Mouse (Mus musculus): Measurements from ENCODE around the gene Scn11a. TPM values are rescaled to one million over a fixed set of nuclear protein-coding genes. Genes with fewer than 3 reads are reported as not detected.

Gene Scn11a
- total RNA-seq, 1 experiment from 2014 or later = not detected

DNA sequence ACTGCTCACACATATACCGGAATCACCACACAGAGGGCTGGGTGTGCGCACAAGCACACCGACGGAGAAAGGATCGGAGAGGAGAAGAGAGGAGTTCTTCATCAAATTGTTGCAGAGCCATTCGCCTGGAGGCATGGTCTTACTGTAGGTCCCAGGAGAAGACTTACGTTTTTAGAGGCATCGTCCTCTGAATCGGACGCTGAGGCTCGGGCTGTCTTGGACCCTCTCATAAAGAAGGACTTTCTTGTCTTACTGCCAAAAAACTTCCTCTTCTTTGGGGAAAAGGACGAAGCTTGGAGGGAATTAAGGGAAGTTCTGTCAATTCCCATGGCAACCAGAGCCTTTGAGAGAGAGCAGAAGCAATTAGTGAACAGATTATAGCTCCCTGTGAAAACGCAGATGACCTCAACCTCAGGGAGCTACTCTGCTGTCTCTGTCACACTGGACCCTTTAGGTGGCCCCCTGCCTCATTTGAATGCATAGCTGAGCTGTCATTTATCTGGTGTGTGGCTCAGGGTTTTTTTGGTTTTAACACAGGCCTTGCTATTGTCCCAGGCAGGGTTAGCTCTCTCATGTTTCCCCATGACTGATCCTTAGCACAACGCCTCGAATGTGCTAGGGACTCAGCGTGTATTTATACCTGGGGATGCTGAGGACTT lies 22.0 kb downstream of the Scn11a start:
- no peak for ATAC-seq (replicated peaks; ENCODE audit: insufficient number of reproducible peaks, low FRiP score, low TSS enrichment, poor library complexity, severe bottlenecking)

- no peak for ATAC-seq (replicated peaks; ENCODE audit: insufficient number of reproducible peaks, low FRiP score, low TSS enrichment, poor library complexity, severe bottlenecking)
Observed at GRCm38 (mm10) chr9:119801460-119801859, 23.8 kb downstream of the Scn11a start.

- ATAC-seq (replicated peaks; ENCODE audit: insufficient number of reproducible peaks, low FRiP score, low TSS enrichment, poor library complexity, severe bottlenecking) = no peak
Observed at GRCm38 (mm10) chr9:119796791-119797190, 28.5 kb downstream of the Scn11a start.

GRCm38 (mm10) chr9:119795254-119795912 lies 29.9 kb downstream of the Scn11a start:
- no peak for ATAC-seq (replicated peaks; ENCODE audit: insufficient number of reproducible peaks, low FRiP score, low TSS enrichment, poor library complexity, severe bottlenecking)

DNA sequence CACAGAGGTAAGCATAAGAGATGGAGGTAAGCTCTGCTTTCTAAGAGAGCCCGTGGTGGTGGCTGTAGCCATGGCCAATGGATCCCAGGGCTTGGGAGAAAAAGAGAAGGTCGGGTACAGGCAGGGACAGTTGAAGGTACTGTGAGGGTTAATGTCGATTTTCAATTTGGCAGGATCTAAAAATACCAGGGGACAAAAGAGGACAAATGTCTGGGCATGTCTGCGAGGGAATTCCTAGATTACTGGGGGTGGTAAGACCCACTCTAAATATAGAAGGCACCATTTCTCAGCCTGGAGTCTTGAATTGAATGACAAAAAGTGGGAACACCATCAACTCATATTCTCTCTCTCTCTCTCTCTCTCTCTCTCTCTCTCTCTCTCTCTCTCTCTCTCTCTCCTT lies 30.8 kb downstream of the Scn11a start:
- no peak for ATAC-seq (replicated peaks; ENCODE audit: insufficient number of reproducible peaks, low FRiP score, low TSS enrichment, poor library complexity, severe bottlenecking)

DNA sequence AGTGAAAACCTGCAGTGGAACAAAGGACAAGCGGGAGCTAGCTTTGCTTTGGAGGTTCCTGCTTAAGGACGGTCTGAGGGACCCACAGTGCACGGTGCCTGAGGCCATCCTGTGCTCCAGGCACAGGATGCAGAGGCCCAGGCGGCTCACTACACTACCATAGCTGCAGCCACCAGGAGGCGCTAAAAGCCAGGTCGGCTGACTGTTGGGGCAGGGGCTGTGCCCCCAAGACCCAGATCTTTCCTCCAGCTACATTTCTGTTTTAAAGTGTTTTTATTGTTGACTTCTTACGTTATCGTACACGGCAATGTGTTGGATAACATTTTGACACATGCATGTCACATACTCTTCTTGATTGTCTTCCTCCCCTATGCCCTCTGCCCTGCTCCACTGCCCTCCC lies 32.8 kb downstream of the Scn11a start:
- ATAC-seq (replicated peaks; ENCODE audit: insufficient number of reproducible peaks, low FRiP score, low TSS enrichment, poor library complexity, severe bottlenecking) = no peak

DNA sequence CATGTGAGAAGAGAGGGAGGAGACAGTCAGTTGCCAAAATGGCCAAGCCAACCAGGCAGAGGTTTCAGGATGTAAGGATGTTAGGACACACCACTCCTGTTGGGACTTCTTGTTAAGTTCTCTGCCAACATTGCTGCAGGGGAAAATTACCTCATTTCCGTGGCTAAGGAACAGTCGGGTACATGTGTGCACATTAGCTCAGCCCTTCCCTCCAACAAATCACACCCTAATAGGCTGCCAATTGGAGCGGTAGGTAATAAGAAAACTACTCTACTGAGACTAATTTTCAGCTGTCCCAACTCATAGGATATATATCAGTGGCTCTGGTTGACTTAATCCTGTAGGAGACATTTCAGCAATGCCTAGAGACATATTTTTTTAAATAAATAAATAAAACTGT lies 44.4 kb downstream of the Scn11a start:
- no peak for ATAC-seq (replicated peaks; ENCODE audit: insufficient number of reproducible peaks, low FRiP score, low TSS enrichment, poor library complexity, severe bottlenecking)

- ATAC-seq (replicated peaks; ENCODE audit: insufficient number of reproducible peaks, low FRiP score, low TSS enrichment, poor library complexity, severe bottlenecking) = no peak
Observed at GRCm38 (mm10) chr9:119776661-119777060, 48.6 kb downstream of the Scn11a start.

DNA sequence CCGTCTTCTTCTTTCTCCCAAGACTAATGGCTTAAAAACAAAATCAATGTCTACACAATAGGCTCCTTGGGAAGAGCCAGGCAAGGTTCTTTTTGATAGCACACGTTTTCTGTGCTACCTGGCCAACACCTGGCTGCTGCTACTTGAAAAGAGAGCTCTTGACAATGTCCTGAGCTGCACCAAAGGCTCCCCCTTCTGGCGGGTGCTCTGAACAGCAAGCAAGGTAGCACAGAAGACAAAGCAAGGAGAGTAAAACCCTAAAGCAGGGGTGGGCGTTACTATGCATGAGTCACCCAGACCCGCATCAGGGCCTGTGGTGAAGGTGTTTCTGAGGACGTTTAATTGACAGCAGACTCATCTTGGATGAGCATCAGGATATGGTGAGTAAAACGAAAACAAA lies 56.7 kb downstream of the Scn11a start:
- ATAC-seq (replicated peaks; ENCODE audit: insufficient number of reproducible peaks, low FRiP score, low TSS enrichment, poor library complexity, severe bottlenecking) = no peak

DNA sequence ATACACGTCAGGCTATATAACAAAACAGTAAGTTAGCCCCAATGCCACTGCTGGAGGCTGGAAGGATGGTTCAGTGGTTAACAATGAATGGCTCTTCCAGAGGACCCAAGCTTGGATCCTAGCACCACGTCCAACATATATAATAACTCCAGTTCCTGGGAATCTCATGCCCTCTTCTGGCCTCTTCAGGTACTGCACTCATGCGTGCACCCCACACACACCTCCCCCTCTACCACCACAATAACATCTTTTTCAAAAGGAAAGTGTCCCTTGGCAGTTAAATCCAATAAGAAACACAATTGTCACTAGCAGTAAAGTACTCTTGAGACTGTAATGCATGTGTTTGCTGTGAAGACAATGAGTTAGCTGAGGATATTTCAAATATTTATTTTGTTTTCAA lies 65.0 kb downstream of the Scn11a start:
- ATAC-seq (replicated peaks; ENCODE audit: insufficient number of reproducible peaks, low FRiP score, low TSS enrichment, poor library complexity, severe bottlenecking) = no peak

DNA sequence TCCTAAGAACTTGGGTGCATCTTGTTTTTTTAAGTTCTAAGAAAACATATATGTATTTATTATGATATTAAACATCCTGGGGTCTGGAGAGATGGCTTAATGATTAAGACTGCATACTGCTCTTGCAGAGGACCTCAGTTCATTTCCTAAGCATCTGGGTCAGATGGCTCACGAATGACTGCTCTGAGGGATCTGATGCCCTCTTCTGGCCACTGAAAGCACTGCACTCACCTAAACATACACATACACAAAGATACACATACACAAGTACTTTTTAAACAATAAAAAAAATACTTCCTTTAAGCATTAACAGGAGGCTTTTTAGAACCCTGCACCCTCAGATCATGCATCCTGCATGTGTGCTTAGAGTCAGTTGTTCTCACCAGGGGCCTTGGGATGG lies 65.8 kb downstream of the Scn11a start:
- no peak for ATAC-seq (replicated peaks; ENCODE audit: insufficient number of reproducible peaks, low FRiP score, low TSS enrichment, poor library complexity, severe bottlenecking)

GRCm38 (mm10) chr9:119751507-119751906 lies 73.7 kb downstream of the Scn11a start:
- no peak for ATAC-seq (replicated peaks; ENCODE audit: insufficient number of reproducible peaks, low FRiP score, low TSS enrichment, poor library complexity, severe bottlenecking)

GRCm38 (mm10) chr9:119749112-119749511 lies 76.1 kb downstream of the Scn11a start:
- no peak for ATAC-seq (replicated peaks; ENCODE audit: insufficient number of reproducible peaks, low FRiP score, low TSS enrichment, poor library complexity, severe bottlenecking)

DNA sequence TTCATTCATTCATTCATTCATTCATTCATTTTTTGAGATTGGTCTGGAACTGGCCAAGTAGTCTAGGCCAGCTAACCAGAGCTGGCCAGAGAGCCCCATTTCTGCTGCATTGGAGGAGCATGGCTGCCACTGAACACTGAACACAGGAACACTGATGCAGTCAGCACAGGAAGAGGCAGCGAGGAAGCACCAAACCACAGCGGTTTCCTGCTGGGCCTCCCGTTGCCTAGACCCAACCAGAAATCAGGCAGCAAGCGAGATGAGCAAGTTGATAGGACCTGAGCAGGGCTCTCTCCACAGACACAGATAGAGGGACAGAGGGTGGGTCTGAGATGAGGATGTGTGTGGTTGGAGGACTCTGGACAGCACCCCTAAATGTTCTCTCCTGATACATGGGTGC lies 81.4 kb downstream of the Scn11a start:
- ATAC-seq (replicated peaks; ENCODE audit: insufficient number of reproducible peaks, low FRiP score, low TSS enrichment, poor library complexity, severe bottlenecking) = peak; percentile 73

GRCm38 (mm10) chr9:119743312-119743711 lies 81.9 kb downstream of the Scn11a start:
- ATAC-seq (replicated peaks; ENCODE audit: insufficient number of reproducible peaks, low FRiP score, low TSS enrichment, poor library complexity, severe bottlenecking) = no peak

DNA sequence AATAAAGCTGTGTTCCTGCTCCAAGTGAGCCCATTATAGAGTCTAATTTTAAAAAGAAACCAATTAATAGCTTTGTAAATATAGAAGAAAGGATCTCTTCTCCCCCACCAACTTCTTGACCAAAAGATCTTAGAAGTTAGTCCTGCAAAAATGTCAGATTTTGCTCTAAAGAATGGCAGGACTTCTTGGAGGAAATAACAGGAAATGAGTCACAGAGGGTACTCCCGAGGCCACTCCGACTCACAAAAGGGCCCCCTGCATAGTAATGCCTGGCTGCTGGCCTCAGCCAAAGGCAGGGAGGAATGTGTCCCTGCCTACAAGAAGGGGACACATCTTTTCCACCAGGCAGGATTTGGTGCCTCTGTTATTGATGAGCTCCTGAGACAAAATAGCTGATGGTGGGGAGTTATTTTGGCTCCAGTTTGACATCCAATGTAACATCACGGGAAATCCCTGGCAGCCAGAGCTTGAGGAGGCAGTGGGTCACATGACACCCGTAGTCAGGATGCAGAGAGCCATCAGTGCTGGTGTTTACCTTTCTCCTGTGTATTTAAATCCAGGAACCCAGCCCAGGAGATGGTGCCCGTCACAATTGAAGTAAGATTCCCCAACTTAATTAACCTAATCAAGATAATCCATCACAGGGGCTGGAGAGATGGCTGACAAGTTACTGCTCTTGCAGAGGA lies 84.0 kb downstream of the Scn11a start:
- no peak for ATAC-seq (replicated peaks; ENCODE audit: insufficient number of reproducible peaks, low FRiP score, low TSS enrichment, poor library complexity, severe bottlenecking)

- no peak for ATAC-seq (replicated peaks; ENCODE audit: insufficient number of reproducible peaks, low FRiP score, low TSS enrichment, poor library complexity, severe bottlenecking)
Observed at GRCm38 (mm10) chr9:119728412-119729097, 96.7 kb downstream of the Scn11a start.

DNA sequence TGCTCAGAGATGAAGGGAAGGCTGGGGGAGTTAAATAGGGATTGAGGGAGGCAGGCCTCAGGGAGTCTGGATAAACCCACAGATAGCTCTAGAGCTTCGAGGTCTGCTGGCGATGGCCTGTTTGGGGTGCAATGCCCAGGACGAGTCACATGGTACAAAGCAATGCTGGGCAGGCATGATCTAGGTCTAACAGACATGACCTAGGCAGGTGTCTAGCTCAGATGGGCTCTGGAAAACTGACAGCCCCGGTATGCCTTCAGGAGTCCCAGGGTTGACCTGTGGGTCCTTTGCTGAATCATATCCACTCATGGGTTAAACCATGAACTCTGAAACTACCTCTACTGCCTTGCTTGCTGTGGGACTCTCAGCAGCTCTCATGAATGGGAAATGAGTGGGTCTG lies 98.3 kb downstream of the Scn11a start:
- ATAC-seq (replicated peaks; ENCODE audit: insufficient number of reproducible peaks, low FRiP score, low TSS enrichment, poor library complexity, severe bottlenecking) = no peak

GRCm38 (mm10) chr9:119725293-119725862 lies 99.9 kb downstream of the Scn11a start:
- ATAC-seq (replicated peaks; ENCODE audit: insufficient number of reproducible peaks, low FRiP score, low TSS enrichment, poor library complexity, severe bottlenecking) = no peak
